8 mouse cellular contexts compared by ENCODE assay signal in genomic region chr15:99098493-99098861, GRCm38 (mm10). TPM values are rescaled to one million over a fixed set of nuclear protein-coding genes. Genes with fewer than 3 reads are reported as not detected.
A peak's percentile ranks its signal among the peaks of the same experiment; 100 is the strongest.
DNase-seq lines count a peak whose midpoint lies in the region; ATAC-seq lines count a peak whose summit lies in the region.

No protein-coding gene starts in this region.

- WGBS in hindbrain, embryonic 12.5 days, result 1% methylated on average over 9 of the region's 9 CpGs
- WGBS in midbrain, embryonic 12.5 days, result under 1% methylated on average over 9 of the region's 9 CpGs

- peak overlapping the region; percentile 66 for H3K27ac ChIP-seq in hindbrain, embryonic 12.5 days
- H3K27ac ChIP-seq in midbrain, embryonic 12.5 days (replicated peaks), result peak overlapping the region; percentile 66

- H3K36me3 ChIP-seq in hindbrain, embryonic 12.5 days, result no peaks in the 10 kb centered on the region
- H3K36me3 ChIP-seq in midbrain, embryonic 12.5 days, result no peaks in the 10 kb centered on the region

- peak overlapping the region; percentile 39 for H3K4me3 ChIP-seq in hindbrain, embryonic 12.5 days
- H3K4me3 ChIP-seq in midbrain, embryonic 12.5 days, result peak overlapping the region; percentile 41

- peaks cover 52% of the 10 kb centered on the region for H3K4me1 ChIP-seq in hindbrain, embryonic 12.5 days
- peaks cover 51% of the 10 kb centered on the region for H3K4me1 ChIP-seq in midbrain, embryonic 12.5 days

- H3K9me3 ChIP-seq in hindbrain, embryonic 12.5 days (replicated peaks), result no peaks in the 10 kb centered on the region
- no peaks in the 10 kb centered on the region for H3K9me3 ChIP-seq in midbrain, embryonic 12.5 days

- ATAC-seq in hindbrain, embryonic 12.5 days (ENCODE audit: low FRiP score), result no peak
- ATAC-seq in midbrain, embryonic 12.5 days (ENCODE audit: low FRiP score, low read depth), result no peak

- H3K4me2 ChIP-seq in hindbrain, embryonic 12.5 days (replicated peaks), result peak overlapping the region; percentile 77
- H3K4me2 ChIP-seq in midbrain, embryonic 12.5 days (replicated peaks), result peak overlapping the region; percentile 66

- H3K27me3 ChIP-seq in hindbrain, embryonic 12.5 days, result peaks cover 59% of the 10 kb centered on the region
- H3K27me3 ChIP-seq in midbrain, embryonic 12.5 days, result peaks cover 75% of the 10 kb centered on the region

- H3K9ac ChIP-seq in hindbrain, embryonic 12.5 days, result peak overlapping the region; percentile 56; the same call in 1 of the 2 replicates
- H3K9ac ChIP-seq in midbrain, embryonic 12.5 days (replicated peaks), result 0 out of 2 replicates have a peak overlapping the region, but pooled peaks have one; percentile 45

- DNase-seq in embryo, embryonic 11 days, result peak; percentile 36
- DNase-seq in embryo, embryonic 10.5 days (ENCODE audit: low spot score), result no peak
- DNase-seq in MN1 (ENCODE audit: low spot score), result peak; percentile 49
- no peak for DNase-seq in cerebellum, adult 8-10 months
- DNase-seq in frontal cortex, postnatal 36 days (ENCODE audit: low spot score in 2 of 2), result no peak
- DNase-seq in adrenal gland, postnatal 25 days, result no peak

RNA-seq across cellular contexts. Expression of gene Dnajc22, which starts 5.5 kb away (rescaled TPM):
- 3.2 and 3.3 TPM in 2 replicates for polyA plus RNA-seq in hindbrain, embryonic 12.5 days (2016; fragmentation: Nextera tagmentation; extraction: Ambion mirVana)
- 1.9 and 2.2 TPM in 2 replicates for polyA plus RNA-seq in midbrain, embryonic 12.5 days (2016; fragmentation: Nextera tagmentation; extraction: Ambion mirVana)
- total RNA-seq in adrenal gland, postnatal 25 days (2021), result 1.9 and 3.8 TPM in 2 replicates

RNA-seq across cellular contexts. Expression of gene C1ql4, which starts 10.9 kb away (rescaled TPM):
- polyA plus RNA-seq in hindbrain, embryonic 12.5 days (2016; fragmentation: Nextera tagmentation; extraction: Ambion mirVana), result 18.4 and 18.7 TPM in 2 replicates
- polyA plus RNA-seq in midbrain, embryonic 12.5 days (2016; fragmentation: Nextera tagmentation; extraction: Ambion mirVana), result 18.2 and 19.9 TPM in 2 replicates
- not detected in 2 replicates for total RNA-seq in adrenal gland, postnatal 25 days (2021)

RNA-seq across cellular contexts. Expression of gene Troap, which starts 24.1 kb away (rescaled TPM):
- 24.1 and 29.2 TPM in 2 replicates for polyA plus RNA-seq in hindbrain, embryonic 12.5 days (2016; fragmentation: Nextera tagmentation; extraction: Ambion mirVana)
- 33.2 and 38.3 TPM in 2 replicates for polyA plus RNA-seq in midbrain, embryonic 12.5 days (2016; fragmentation: Nextera tagmentation; extraction: Ambion mirVana)
- 4.3 and 5.6 TPM in 2 replicates for total RNA-seq in adrenal gland, postnatal 25 days (2021)

RNA-seq across cellular contexts. Expression of gene Spats2, which starts 27.2 kb away (rescaled TPM):
- 72.7 and 73.6 TPM in 2 replicates for polyA plus RNA-seq in hindbrain, embryonic 12.5 days (2016; fragmentation: Nextera tagmentation; extraction: Ambion mirVana)
- polyA plus RNA-seq in midbrain, embryonic 12.5 days (2016; fragmentation: Nextera tagmentation; extraction: Ambion mirVana), result 65.3 and 73.7 TPM in 2 replicates
- 18.7 and 19.6 TPM in 2 replicates for total RNA-seq in adrenal gland, postnatal 25 days (2021)

RNA-seq across cellular contexts. Expression of gene Prph, which starts 43.5 kb away (rescaled TPM):
- polyA plus RNA-seq in hindbrain, embryonic 12.5 days (2016; fragmentation: Nextera tagmentation; extraction: Ambion mirVana), result 23.3 and 35.6 TPM in 2 replicates
- 5.4 and 8.1 TPM in 2 replicates for polyA plus RNA-seq in midbrain, embryonic 12.5 days (2016; fragmentation: Nextera tagmentation; extraction: Ambion mirVana)
- total RNA-seq in adrenal gland, postnatal 25 days (2021), result 0.52 and 2.2 TPM in 2 replicates

Comparison
In these comparisons a context has a peak if more than half of its experiments do, and no peak if none do; other contexts are left out.
1. DNase-seq: peak in embryo, embryonic 11 days (single experiment) and MN1 (single experiment); none in embryo, embryonic 10.5 days (single experiment), cerebellum, adult 8-10 months (single experiment), frontal cortex, postnatal 36 days (0 of 2) and adrenal gland, postnatal 25 days (single experiment).